Mouse (Mus musculus): ENCODE results near the gene Max. TPM values are rescaled to one million over a fixed set of nuclear protein-coding genes. Genes with fewer than 3 reads are reported as not detected.

Max gene
- polyA plus RNA-seq, 1 experiment from 2014 or later = 109 TPM

DNA sequence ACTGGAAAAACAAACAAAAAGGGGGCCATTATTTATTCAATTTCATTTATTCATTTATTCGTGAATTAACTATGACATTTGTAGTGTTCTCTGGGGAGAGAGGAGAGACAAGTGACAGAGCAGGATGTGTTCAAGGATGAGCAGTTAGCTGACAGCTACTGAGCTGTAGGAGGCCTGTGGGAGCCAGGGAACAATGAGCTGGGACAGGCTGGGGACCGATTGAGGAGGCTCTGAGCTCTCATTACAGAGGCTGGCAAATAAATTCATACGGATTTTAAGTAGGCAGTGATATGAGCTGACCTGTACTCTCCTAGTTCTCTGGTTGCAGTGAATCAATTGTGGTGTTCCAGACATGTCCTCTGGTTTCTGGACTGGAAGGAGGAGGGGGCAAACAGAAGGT is 70.8 kb downstream of the Max start:
- ATAC-seq (no peak), DNase-seq (ENCODE audit: low spot score) (no peak)
- WGBS = 86% methylated on average over 3 of the region's 3 CpGs
- no peaks in the 10 kb centered on the region for H3K36me3 ChIP-seq (ENCODE audit: control insufficient read depth, insufficient read depth, low read length)
- H3K4me1 ChIP-seq (ENCODE audit: control insufficient read depth, insufficient read depth, low read length) = 0 out of 2 replicates have a peak, but pooled peaks cover 3% of the 10 kb centered on the region
- H3K27ac ChIP-seq (ENCODE audit: low read depth, low read length) = no peak overlapping the region
- no peaks in the 10 kb centered on the region for H3K9me3 ChIP-seq (replicated peaks; ENCODE audit: control insufficient read depth, low read length)
- H3K4me3 ChIP-seq (ENCODE audit: low read depth, low read length) = no peak overlapping the region
- no peaks in the 10 kb centered on the region for H3K27me3 ChIP-seq (replicated peaks; ENCODE audit: control insufficient read depth, insufficient read depth, low read length)
- no peak overlapping the region for H3K9ac ChIP-seq (ENCODE audit: low read length)
- no peak overlapping the region for H3K4me2 ChIP-seq (ENCODE audit: low read length)

DNA sequence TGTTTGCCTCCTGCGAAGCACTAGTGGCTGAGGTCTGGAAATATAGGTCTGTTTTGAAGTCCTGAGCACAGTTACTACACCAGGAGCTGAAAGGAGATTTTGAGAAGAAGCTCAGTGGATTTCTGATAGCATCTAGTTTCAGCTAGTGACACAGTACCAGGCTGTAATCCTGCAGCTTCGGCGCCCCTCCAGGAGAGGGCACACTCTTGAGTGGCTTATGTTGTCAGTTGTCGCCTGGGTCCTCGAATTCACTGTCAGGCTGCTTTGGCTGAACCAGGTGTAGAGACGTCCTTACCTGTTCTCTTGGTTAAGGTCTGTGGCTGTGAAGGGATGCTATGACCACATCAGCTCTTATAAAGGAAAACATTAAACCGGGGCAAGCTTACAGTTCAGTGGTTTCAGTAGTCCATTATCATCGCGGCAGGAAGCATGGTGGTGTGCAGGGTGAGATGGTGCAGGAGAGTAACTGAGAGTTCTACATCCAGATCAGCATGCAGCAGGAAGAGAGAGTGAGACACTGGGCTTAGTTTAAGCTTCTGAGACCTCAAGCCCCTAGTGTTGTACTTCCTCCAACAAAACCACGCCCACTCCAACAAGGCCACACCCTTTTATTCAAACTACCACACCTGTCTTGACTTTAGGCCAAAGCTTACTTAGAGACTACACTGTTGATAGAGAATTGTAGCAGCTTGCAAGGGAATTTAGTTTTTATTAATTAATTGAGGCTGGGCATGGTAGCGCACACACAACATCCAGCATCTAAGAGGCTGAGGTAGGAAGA is 72.4 kb downstream of the Max start:
- WGBS = 92% methylated on average over 11 of the region's 11 CpGs
- ATAC-seq = no peak

DNA sequence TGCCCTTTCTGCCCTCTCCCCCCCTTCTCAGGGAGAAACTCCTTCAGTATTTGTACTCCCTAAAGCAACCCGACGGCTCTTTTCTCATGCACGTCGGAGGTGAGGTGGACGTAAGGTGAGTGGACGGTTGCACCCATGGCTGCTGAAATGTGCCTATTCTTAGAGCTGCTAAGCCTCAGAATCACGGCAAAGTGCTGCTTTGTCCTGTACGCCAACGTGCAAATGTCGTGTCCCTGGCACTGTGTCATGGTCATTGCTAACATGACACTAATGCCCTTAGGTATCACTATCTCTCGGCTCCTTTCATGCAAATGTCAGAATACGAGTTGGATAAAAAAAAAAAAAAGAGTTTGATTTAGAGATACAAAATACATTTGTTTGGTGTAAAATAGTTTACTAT is 74.1 kb downstream of the Max start:
- Histone ChIP-seq H3K4me1 (ENCODE audit: control insufficient read depth, insufficient read depth, low read length) (no peaks in the 10 kb centered on the region), H3K9ac (ENCODE audit: low read length) (no peak overlapping the region), H3K27ac (ENCODE audit: low read depth, low read length) (no peak overlapping the region), H3K4me2 (ENCODE audit: low read length) (no peak overlapping the region), H3K4me3 (ENCODE audit: low read depth, low read length) (no peak overlapping the region), H3K27me3 (replicated peaks; ENCODE audit: control insufficient read depth, insufficient read depth, low read length) (no peaks in the 10 kb centered on the region), H3K36me3 (ENCODE audit: control insufficient read depth, insufficient read depth, low read length) (no peaks in the 10 kb centered on the region), H3K9me3 (replicated peaks; ENCODE audit: control insufficient read depth, low read length) (no peaks in the 10 kb centered on the region)
- DNase-seq (ENCODE audit: low spot score) = no peak
- ATAC-seq = no peak
- 94% methylated on average over 12 of the region's 12 CpGs for WGBS

More for the DNA sequence above, 72.4 kb downstream of the Max start:
- no peaks in the 10 kb centered on the region for H3K9me3 ChIP-seq (replicated peaks; ENCODE audit: control insufficient read depth, low read length)
- no peak overlapping the region for H3K4me2 ChIP-seq (ENCODE audit: low read length)
- no peaks in the 10 kb centered on the region for H3K27me3 ChIP-seq (replicated peaks; ENCODE audit: control insufficient read depth, insufficient read depth, low read length)
- H3K4me1 ChIP-seq (ENCODE audit: control insufficient read depth, insufficient read depth, low read length) = no peaks in the 10 kb centered on the region
- H3K27ac ChIP-seq (ENCODE audit: low read depth, low read length) = no peak overlapping the region
- no peaks in the 10 kb centered on the region for H3K36me3 ChIP-seq (ENCODE audit: control insufficient read depth, insufficient read depth, low read length)
- H3K9ac ChIP-seq (ENCODE audit: low read length) = no peak overlapping the region
- no peak overlapping the region for H3K4me3 ChIP-seq (ENCODE audit: low read depth, low read length)
- DNase-seq (ENCODE audit: low spot score) = no peak

Other genes starting within 250 kb of the Max start
- gene Churc1, start 196.7 kb downstream of the Max start, polyA plus RNA-seq (2014; fragmentation: Nextera tagmentation; extraction: Ambion mirVana) = 96.0 and 114 TPM in 2 replicates
- gene Fntb, start 196.6 kb downstream of the Max start, polyA plus RNA-seq (2014; fragmentation: Nextera tagmentation; extraction: Ambion mirVana) = 38.2 and 39.0 TPM in 2 replicates
- not detected in 2 replicates for gene Gpx2, start 166.6 kb downstream of the Max start, polyA plus RNA-seq (2014; fragmentation: Nextera tagmentation; extraction: Ambion mirVana)
- gene Rab15, start 139.3 kb downstream of the Max start, polyA plus RNA-seq (2014; fragmentation: Nextera tagmentation; extraction: Ambion mirVana) = 11.8 and 18.2 TPM in 2 replicates

All from forebrain, embryonic 14.5 days (tissue).